Mouse (Mus musculus): ENCODE results near the gene Col19a1. TPM values are rescaled to one million over a fixed set of nuclear protein-coding genes. Genes with fewer than 3 reads are reported as not detected.
A peak's percentile ranks its signal among the peaks of the same experiment; 100 is the strongest.

Col19a1 gene
- polyA plus RNA-seq, 1 experiment from 2014 or later = 0.05 TPM

DNA sequence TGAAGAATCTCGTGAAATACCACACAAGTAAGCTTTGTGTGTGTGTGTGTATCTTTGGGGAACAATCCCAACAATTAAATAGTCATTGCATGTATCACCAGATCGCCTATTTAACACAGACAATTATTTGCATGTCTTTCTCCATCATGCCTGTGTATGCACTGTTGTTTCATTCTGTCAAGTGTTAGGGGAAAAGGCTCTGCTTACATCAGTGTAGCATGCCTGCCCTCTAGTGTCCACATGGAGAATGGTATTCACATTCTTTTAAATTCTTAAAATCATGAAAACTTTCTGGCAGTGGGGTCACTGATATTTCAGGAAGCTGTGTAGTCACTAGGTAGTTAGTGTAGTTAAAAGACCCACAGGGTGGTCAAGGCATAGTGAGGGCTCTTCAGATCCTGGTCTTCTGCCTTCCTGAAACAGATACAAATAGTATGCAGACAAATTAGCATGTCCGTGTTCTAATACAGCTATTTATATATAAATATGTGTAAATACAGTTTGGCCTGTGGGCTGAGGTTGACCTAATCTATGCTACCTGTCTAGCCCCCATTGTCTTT, 338.1 kb downstream of the Col19a1 start:
- ATAC-seq (ENCODE audit: low FRiP score) = peak; percentile 79
- H3K27ac ChIP-seq (ENCODE audit: low read depth, low read length) = no peak overlapping the region
- H3K4me2 ChIP-seq = no peak overlapping the region
- H3K9me3 ChIP-seq (ENCODE audit: control insufficient read depth, low read length) = no peaks in the 10 kb centered on the region
- H3K4me1 ChIP-seq (ENCODE audit: control insufficient read depth, insufficient read depth, low read length) = no peaks in the 10 kb centered on the region
- H3K4me3 ChIP-seq (ENCODE audit: low read depth, low read length) = no peak overlapping the region
- peak; percentile 91 for DNase-seq (ENCODE audit: low spot score, missing footprints)
- H3K9ac ChIP-seq (ENCODE audit: low read length) = no peak overlapping the region
- WGBS = 57% methylated on average over 3 of the region's 3 CpGs
- no peaks in the 10 kb centered on the region for H3K36me3 ChIP-seq (ENCODE audit: control insufficient read depth, insufficient read depth, low read length)
- no peaks in the 10 kb centered on the region for H3K27me3 ChIP-seq (ENCODE audit: control insufficient read depth, insufficient read depth, low read length)

DNA sequence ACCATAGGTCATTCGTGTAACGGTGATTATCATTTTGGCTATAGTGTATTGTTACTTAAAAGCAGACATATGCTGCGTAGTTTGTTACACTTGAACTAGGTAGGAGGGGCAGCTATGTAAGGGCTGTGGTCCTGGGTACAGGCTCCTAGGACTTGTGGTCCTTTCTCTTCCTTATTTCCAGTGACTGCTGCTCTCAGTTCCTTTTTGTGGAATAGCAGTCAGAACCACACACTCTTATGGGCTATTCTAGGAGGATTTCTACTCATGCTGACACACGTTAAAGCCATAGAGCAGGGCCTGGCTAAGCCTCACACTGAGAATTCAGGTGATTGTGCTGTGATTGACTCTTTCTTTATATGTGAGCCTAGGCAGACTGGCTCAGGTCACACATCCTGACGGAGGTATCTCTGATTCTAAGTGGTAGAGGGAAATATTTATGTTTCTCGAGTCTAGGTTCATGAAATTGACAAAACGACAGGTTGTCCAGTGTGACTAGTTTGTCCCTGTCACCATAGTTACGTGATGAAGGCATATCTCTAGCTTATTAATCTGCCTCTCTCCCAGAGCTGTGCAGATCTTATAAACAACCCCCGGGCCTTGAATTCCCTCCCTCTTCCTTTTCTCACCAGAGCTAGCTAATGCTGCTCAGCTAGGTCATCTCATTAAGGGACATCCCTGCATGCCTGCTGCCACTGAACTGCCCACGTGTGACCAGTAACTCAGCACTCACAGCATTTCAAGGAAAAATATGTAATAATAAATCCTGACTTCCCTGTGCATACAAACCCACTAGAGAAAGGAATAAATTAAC, 338.8 kb downstream of the Col19a1 start:
- DNase-seq (ENCODE audit: low spot score, missing footprints) (no peak), ATAC-seq (ENCODE audit: low FRiP score) (peak; percentile 63)
- Histone ChIP-seq H3K9me3 (ENCODE audit: control insufficient read depth, low read length) (no peaks in the 10 kb centered on the region), H3K27me3 (ENCODE audit: control insufficient read depth, insufficient read depth, low read length) (no peaks in the 10 kb centered on the region), H3K4me2 (no peak overlapping the region), H3K4me1 (ENCODE audit: control insufficient read depth, insufficient read depth, low read length) (no peaks in the 10 kb centered on the region), H3K27ac (ENCODE audit: low read depth, low read length) (no peak overlapping the region), H3K4me3 (ENCODE audit: low read depth, low read length) (no peak overlapping the region), H3K9ac (ENCODE audit: low read length) (no peak overlapping the region), H3K36me3 (ENCODE audit: control insufficient read depth, insufficient read depth, low read length) (no peaks in the 10 kb centered on the region)
- WGBS = 82% methylated on average over 10 of the region's 10 CpGs

DNA sequence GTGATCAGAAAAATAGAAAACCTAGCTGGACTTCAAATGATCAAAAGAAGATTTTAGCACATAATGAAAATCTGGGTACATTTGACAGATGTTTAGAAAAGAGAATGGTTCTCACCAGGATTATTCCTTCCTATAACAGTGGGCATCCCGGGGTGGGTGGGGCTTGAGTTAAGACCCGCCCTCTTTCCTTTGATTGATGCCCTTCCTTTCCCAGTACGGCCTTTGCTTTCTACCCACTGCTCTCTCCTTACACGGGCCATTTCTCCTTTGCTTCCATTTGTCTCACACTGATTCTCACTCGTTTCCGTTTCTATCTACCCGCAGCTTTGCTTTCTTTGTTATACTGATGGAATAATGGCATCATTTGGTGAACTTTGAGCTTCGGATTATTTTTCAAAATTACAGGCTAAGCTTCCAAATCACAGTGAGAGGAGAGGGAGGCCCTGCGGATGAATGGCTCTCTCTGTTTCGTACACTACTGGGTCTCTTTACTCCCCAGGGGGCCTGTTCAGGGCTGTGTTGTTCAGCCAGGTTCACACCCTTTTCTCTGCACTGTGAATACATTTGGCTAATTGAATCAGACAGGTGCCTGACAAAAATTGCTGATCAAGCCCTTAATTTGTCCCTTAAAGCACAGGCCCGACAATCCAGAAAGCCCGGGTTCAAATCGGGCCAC, 341.4 kb downstream of the Col19a1 start:
- no peaks in the 10 kb centered on the region for H3K4me1 ChIP-seq (ENCODE audit: control insufficient read depth, insufficient read depth, low read length)
- H3K4me3 ChIP-seq (ENCODE audit: low read depth, low read length) = no peak overlapping the region
- ATAC-seq (ENCODE audit: low FRiP score) (peak; percentile 62; the same call in 1 of the 2 replicates), DNase-seq (ENCODE audit: low spot score, missing footprints) (no peak)
- no peak overlapping the region for H3K27ac ChIP-seq (ENCODE audit: low read depth, low read length)
- H3K4me2 ChIP-seq = no peak overlapping the region
- WGBS = 62% methylated on average over 13 of the region's 13 CpGs
- no peak overlapping the region for H3K9ac ChIP-seq (ENCODE audit: low read length)
- H3K9me3 ChIP-seq (ENCODE audit: control insufficient read depth, low read length) = no peaks in the 10 kb centered on the region
- H3K27me3 ChIP-seq (ENCODE audit: control insufficient read depth, insufficient read depth, low read length) = no peaks in the 10 kb centered on the region
- H3K36me3 ChIP-seq (ENCODE audit: control insufficient read depth, insufficient read depth, low read length) = no peaks in the 10 kb centered on the region

DNA sequence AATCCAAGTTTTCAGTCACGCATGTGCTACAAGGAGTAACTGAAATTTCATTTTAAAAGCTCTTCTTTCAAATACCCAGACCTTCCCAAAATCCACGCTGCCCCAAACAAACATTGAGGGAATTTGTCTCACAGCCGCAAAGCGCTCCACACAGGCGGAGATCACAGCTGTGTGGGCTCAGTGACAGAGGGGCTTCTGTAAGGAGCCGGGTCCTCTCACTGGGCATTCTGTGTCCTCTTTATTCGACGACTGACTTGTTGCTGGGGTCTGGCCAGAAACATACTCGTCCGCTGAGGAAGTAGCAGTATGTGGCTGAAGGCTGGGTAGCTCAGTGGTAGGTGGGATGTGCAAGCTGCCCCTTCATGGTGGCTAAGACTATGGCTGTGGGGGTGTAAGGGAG, 342.3 kb downstream of the Col19a1 start:
- Histone ChIP-seq H3K9ac (ENCODE audit: low read length) (no peak overlapping the region), H3K27ac (ENCODE audit: low read depth, low read length) (no peak overlapping the region), H3K4me1 (ENCODE audit: control insufficient read depth, insufficient read depth, low read length) (no peaks in the 10 kb centered on the region), H3K36me3 (ENCODE audit: control insufficient read depth, insufficient read depth, low read length) (no peaks in the 10 kb centered on the region), H3K9me3 (ENCODE audit: control insufficient read depth, low read length) (no peaks in the 10 kb centered on the region), H3K27me3 (ENCODE audit: control insufficient read depth, insufficient read depth, low read length) (no peaks in the 10 kb centered on the region), H3K4me2 (no peak overlapping the region), H3K4me3 (ENCODE audit: low read depth, low read length) (no peak overlapping the region)
- WGBS = 86% methylated on average over 10 of the region's 10 CpGs
- ATAC-seq (ENCODE audit: low FRiP score) = no peak
- DNase-seq (ENCODE audit: low spot score, missing footprints) = no peak

DNA sequence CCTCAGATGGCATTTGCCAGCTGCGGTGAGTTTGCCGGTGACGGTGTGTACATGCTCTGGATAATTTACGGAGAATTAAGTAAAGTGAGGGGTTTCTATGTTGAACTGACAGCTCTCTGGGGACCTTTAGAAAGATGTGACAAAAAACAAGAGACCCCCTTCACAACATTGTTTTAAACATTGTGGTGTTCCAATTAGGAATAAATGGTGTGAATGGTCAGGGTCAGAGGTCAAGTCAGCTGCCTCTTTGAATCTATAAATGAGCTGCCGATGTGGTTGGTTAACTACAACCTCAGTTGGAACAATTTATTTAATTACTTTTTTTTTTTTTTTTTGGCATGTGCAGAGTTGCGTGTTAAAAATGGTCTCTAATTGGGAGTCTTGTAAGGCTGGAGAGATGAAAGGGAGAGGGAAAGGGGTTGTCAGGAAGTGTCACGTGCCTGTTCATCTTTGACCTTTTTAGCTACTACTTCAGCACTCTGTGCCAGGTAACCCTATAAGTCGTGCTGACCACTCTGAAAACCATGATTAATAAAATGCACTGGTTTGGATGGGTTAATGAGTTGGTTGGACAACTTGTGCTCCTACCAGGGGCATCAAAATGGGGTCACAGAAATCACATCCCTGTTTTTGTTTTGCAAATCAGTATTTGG, 347.1 kb downstream of the Col19a1 start:
- Histone ChIP-seq H3K4me2 (no peak overlapping the region), H3K9me3 (ENCODE audit: control insufficient read depth, low read length) (no peaks in the 10 kb centered on the region), H3K9ac (ENCODE audit: low read length) (no peak overlapping the region), H3K27ac (ENCODE audit: low read depth, low read length) (no peak overlapping the region), H3K4me3 (ENCODE audit: low read depth, low read length) (no peak overlapping the region), H3K4me1 (ENCODE audit: control insufficient read depth, insufficient read depth, low read length) (no peaks in the 10 kb centered on the region), H3K36me3 (ENCODE audit: control insufficient read depth, insufficient read depth, low read length) (no peaks in the 10 kb centered on the region), H3K27me3 (ENCODE audit: control insufficient read depth, insufficient read depth, low read length) (no peaks in the 10 kb centered on the region)
- ATAC-seq (ENCODE audit: low FRiP score) (no peak), DNase-seq (ENCODE audit: low spot score, missing footprints) (no peak)
- WGBS = 33% methylated on average over 8 of the region's 8 CpGs

DNA sequence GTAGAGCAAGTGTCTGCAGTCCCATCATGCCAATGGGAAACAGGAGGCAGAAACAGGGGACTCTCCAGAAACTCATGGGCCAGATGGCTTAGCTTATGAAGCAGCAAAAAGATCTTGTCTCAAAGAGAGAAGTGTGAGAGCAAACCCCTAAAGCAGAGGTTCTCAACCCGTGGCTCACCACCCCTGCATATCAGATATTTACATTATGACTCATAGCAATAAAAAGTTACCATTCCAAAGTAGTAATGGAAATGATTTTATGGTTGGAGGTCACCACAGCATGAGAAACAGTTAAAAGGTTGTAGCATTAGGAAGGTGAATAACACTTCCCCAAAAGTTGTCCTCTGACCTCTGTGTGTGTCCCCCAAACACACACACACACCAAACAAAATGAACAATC, 350.9 kb downstream of the Col19a1 start:
- H3K4me2 ChIP-seq = no peak overlapping the region
- no peak overlapping the region for H3K9ac ChIP-seq (ENCODE audit: low read length)
- DNase-seq (ENCODE audit: low spot score, missing footprints) (no peak), ATAC-seq (ENCODE audit: low FRiP score) (no peak)
- H3K4me3 ChIP-seq (ENCODE audit: low read depth, low read length) = no peak overlapping the region
- peaks cover 3% of the 10 kb centered on the region; the same call in 1 of the 2 replicates for H3K4me1 ChIP-seq (ENCODE audit: control insufficient read depth, insufficient read depth, low read length)
- WGBS = 83% methylated on average over 1 of the region's 1 CpGs
- H3K27me3 ChIP-seq (ENCODE audit: control insufficient read depth, insufficient read depth, low read length) = no peaks in the 10 kb centered on the region
- H3K36me3 ChIP-seq (ENCODE audit: control insufficient read depth, insufficient read depth, low read length) = no peaks in the 10 kb centered on the region
- H3K27ac ChIP-seq (ENCODE audit: low read depth, low read length) = no peak overlapping the region
- H3K9me3 ChIP-seq (ENCODE audit: control insufficient read depth, low read length) = no peaks in the 10 kb centered on the region

DNA sequence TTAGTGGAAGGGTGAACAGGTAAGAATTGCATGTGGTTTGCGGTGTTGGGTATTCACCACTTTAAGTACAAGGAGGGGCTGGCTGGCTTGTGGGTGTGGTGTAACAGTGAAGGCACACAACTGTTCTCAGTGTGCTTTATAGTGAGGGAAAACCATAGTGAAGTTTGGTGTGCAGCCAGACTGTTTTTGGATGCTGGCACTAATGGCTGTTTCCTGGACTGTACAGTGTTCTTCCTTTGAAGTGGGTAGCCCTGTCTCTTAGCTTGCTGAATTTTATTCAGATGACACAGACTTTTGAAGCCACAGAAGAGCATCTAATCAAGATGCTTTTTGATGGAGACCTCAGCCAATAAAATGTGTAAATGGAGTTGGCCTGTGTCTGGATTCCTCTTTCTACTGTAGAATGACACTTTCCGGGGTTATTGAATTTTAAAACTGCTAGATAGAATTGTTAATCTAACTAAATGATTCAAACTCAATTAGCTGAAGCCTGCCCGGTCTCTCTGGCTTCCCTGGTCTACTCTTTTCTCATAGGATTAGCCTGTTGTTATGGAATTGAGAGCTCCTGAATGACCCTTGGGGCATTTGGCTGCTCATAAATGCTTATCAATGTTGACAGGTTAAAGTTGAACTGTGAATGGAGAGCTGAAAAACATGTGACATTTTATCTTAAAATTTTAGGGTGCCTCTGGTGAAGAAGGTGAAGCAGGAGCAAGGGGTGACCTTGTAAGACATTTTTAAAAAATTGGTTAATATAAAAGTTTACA, 355.6 kb downstream of the Col19a1 start:
- H3K4me1 ChIP-seq (ENCODE audit: control insufficient read depth, insufficient read depth, low read length) = peaks cover 4% of the 10 kb centered on the region; the same call in 1 of the 2 replicates
- H3K27ac ChIP-seq (ENCODE audit: low read depth, low read length) = no peak overlapping the region
- no peaks in the 10 kb centered on the region for H3K9me3 ChIP-seq (ENCODE audit: control insufficient read depth, low read length)
- no peaks in the 10 kb centered on the region for H3K36me3 ChIP-seq (ENCODE audit: control insufficient read depth, insufficient read depth, low read length)
- H3K4me3 ChIP-seq (ENCODE audit: low read depth, low read length) = no peak overlapping the region
- H3K9ac ChIP-seq (ENCODE audit: low read length) = no peak overlapping the region
- DNase-seq (ENCODE audit: low spot score, missing footprints) (no peak), ATAC-seq (ENCODE audit: low FRiP score) (0 out of 2 replicates have a peak, but pooled peaks have one; percentile 11)
- no peak overlapping the region for H3K4me2 ChIP-seq
- WGBS = 60% methylated on average over 3 of the region's 3 CpGs
- H3K27me3 ChIP-seq (ENCODE audit: control insufficient read depth, insufficient read depth, low read length) = no peaks in the 10 kb centered on the region

DNA sequence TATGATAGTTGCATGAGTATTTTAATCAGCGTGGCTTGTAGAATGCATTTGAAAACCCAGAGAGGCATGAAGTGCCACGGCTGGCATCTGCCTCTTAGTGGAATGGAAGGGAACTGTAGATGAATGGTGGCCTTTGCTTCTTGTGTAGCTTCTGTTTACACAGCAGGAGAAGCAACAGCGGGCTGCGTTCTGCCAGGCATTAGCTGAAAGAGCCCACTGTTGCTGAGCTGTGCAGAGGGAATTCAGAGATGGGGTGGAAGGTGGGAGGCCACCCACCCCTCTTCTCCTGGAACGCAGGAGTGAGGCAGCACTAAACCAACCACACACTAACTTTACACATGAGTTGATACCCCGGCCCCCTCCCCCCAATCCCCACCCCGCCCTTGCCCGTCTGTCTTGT, 356.8 kb downstream of the Col19a1 start:
- peak; percentile 83 for ATAC-seq (ENCODE audit: low FRiP score)
- H3K4me2 ChIP-seq = no peak overlapping the region

More for the DNA sequence above, 356.8 kb downstream of the Col19a1 start:
- Histone ChIP-seq H3K4me3 (ENCODE audit: low read depth, low read length) (no peak overlapping the region), H3K4me1 (ENCODE audit: control insufficient read depth, insufficient read depth, low read length) (peaks cover 4% of the 10 kb centered on the region; the same call in 1 of the 2 replicates), H3K36me3 (ENCODE audit: control insufficient read depth, insufficient read depth, low read length) (no peaks in the 10 kb centered on the region), H3K27me3 (ENCODE audit: control insufficient read depth, insufficient read depth, low read length) (no peaks in the 10 kb centered on the region), H3K9me3 (ENCODE audit: control insufficient read depth, low read length) (no peaks in the 10 kb centered on the region), H3K9ac (ENCODE audit: low read length) (no peak overlapping the region), H3K27ac (ENCODE audit: low read depth, low read length) (no peak overlapping the region)
- WGBS = 56% methylated on average over 8 of the region's 8 CpGs
- no peak for DNase-seq (ENCODE audit: low spot score, missing footprints)

All from midbrain, embryonic 11.5 days (tissue).